Mouse (Mus musculus) intestine, embryonic 14.5 days (tissue): ENCODE results near the gene Mrps36. TPM values are rescaled to one million over a fixed set of nuclear protein-coding genes. Genes with fewer than 3 reads are reported as not detected.

Experiments
- ATAC-seq: fragments of 200-750 bp; cut with Nextera tagmentation; replicated peaks from 2 replicates; pipeline ENCODE4 v1.8.0; 2017; ENCODE audit warnings: low read depth, moderate number of reproducible peaks, moderate TSS enrichment, moderate library complexity; ENCODE audit not compliant: low FRiP score, low TSS enrichment
- DNase-seq: peaks from one replicate; pipeline ENCODE4 v3.0.0-alpha.2; 2018; ENCODE audit warnings: low spot score
- H3K27ac ChIP-seq: fragments of 300-500 bp; sonication (generic); 2 replicates; pipeline ENCODE4 v1.5.1; 2014; ENCODE audit warnings: low read depth, mild to moderate bottlenecking, control low read depth
- H3K27me3 ChIP-seq: fragments of 300-500 bp; sonication (generic); replicated peaks from 2 replicates; pipeline ENCODE4 v1.6.1; 2014; ENCODE audit warnings: low read length, control low read depth; ENCODE audit not compliant: control insufficient read depth, insufficient read depth
- H3K36me3 ChIP-seq: fragments of 300-500 bp; sonication (generic); 2 replicates; pipeline ENCODE4 v1.6.1; 2014; ENCODE audit warnings: low read length, control low read depth; ENCODE audit not compliant: control insufficient read depth, insufficient read depth
- H3K4me1 ChIP-seq: fragments of 300-500 bp; sonication (generic); replicated peaks from 2 replicates; pipeline ENCODE4 v1.6.1; 2014; ENCODE audit warnings: low read length, control low read depth, mixed read lengths; ENCODE audit not compliant: control insufficient read depth, insufficient read depth
- H3K4me2 ChIP-seq: fragments of 300-500 bp; sonication (generic); 2 replicates; pipeline ENCODE4 v1.6.1; 2014; ENCODE audit warnings: low read length
- H3K4me3 ChIP-seq: fragments of 300-500 bp; sonication (generic); 2 replicates; pipeline ENCODE4 v1.5.1; 2014; ENCODE audit warnings: low read depth, low read length, control low read depth, mixed read lengths
- H3K9ac ChIP-seq: fragments of 300-500 bp; sonication (generic); 2 replicates; pipeline ENCODE4 v1.6.1; 2014; ENCODE audit warnings: mild to moderate bottlenecking, low read length
- H3K9me3 ChIP-seq: fragments of 300-500 bp; sonication (generic); 2 replicates; pipeline ENCODE4 v1.6.1; 2016; ENCODE audit warnings: low read length, control low read depth; ENCODE audit not compliant: control insufficient read depth
- WGBS: fragments of 180-500 bp; shearing (Covaris S2); extraction: QIAGEN DNeasy Blood & Tissue Kit; methylation state at CpG from one replicate; pipeline ENCODE4 v1.1.7; 2014; 5-methylcytosine and 5-hydroxymethylcytosine counted together
- polyA plus RNA-seq: library from polyadenylated mRNA; unstranded; fragments of >200 nt; fragmentation: Nextera tagmentation; extraction: Ambion mirVana; gene quantifications from 2 replicates; pipeline ENCODE4 v1.2.1, GENCODE M21; 2014

Gene Mrps36
- polyA plus RNA-seq, 1 experiment from 2014 or later, result 219 TPM

DNA sequence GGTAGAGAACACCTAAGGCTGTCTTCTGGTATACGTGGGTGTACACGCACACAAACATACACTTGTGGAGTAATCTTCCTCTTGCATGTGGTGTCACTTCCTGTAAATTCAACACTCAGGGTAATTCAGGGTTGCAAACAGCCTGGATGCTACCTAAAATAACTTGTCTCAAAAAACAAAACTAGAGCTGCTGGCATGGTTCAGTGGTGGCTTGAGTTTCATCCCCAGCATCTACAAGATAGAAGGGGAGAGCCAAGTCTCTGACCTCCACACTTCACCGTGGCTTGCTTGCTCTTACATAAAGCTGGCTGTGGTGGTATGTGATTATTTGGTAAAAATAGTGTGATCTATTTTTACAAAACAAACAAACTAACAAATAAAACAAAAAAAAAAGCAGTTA lies 46.9 kb downstream of the Mrps36 start:
- Histone ChIP-seq H3K4me3 (no peak overlapping the region), H3K4me2 (no peak overlapping the region), H3K4me1 (no peaks in the 10 kb centered on the region), H3K9ac (no peak overlapping the region), H3K9me3 (no peaks in the 10 kb centered on the region), H3K27me3 (no peaks in the 10 kb centered on the region), H3K27ac (no peak overlapping the region), H3K36me3 (peaks cover 64% of the 10 kb centered on the region)
- no peak for ATAC-seq
- WGBS, result 91% methylated on average over 3 of the region's 3 CpGs
- DNase-seq, result no peak

DNA sequence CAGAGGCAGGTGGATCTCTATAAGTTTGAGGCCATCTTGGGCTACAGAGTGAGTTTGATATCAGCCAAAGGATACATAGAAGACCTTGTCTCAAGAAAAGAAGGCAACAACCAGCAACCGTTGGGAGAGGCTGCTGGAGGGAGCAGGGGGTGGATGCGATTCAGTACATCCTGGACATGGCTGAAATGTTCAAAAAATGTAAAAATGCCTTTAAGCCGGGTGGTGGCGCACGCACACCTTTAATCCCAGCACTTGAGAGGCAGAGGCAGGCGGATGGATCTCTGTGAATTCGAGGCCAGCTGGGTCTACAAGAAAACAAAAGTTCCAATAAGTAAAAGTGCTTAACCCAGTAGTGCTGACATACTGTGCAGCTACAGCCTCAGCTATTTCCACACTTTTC lies 56.9 kb downstream of the Mrps36 start:
- no peaks in the 10 kb centered on the region for H3K9me3 ChIP-seq
- no peak overlapping the region for H3K4me3 ChIP-seq
- no peak overlapping the region for H3K9ac ChIP-seq
- 68% methylated on average over 7 of the region's 7 CpGs for WGBS
- no peak for DNase-seq
- ATAC-seq, result no peak
- no peak overlapping the region for H3K4me2 ChIP-seq
- no peaks in the 10 kb centered on the region for H3K27me3 ChIP-seq
- H3K4me1 ChIP-seq, result no peaks in the 10 kb centered on the region
- no peaks in the 10 kb centered on the region; the same call in 1 of the 2 replicates for H3K36me3 ChIP-seq
- H3K27ac ChIP-seq, result no peak overlapping the region

Other genes with a start within 250 kb of the Mrps36 start
- gene Ocln, start 191.9 kb downstream of the Mrps36 start, polyA plus RNA-seq, result 71.7 and 74.6 TPM in 2 replicates
- 24.0 and 25.6 TPM in 2 replicates for gene Marveld2, start 127.7 kb downstream of the Mrps36 start, polyA plus RNA-seq
- gene Ak6, start 93.7 kb downstream of the Mrps36 start, polyA plus RNA-seq, result 287 TPM in 2 replicates
- 20.3 TPM in 2 replicates for gene Rad17, start 93.6 kb downstream of the Mrps36 start, polyA plus RNA-seq
- 9.6 and 14.2 TPM in 2 replicates for gene Taf9, start 93.1 kb downstream of the Mrps36 start, polyA plus RNA-seq
- gene Ccdc125, start 74.9 kb downstream of the Mrps36 start, polyA plus RNA-seq, result 9.3 and 10.1 TPM in 2 replicates
- gene Cdk7, start 13.7 kb downstream of the Mrps36 start, polyA plus RNA-seq, result 79.3 and 87.3 TPM in 2 replicates
- 35.7 and 39.0 TPM in 2 replicates for gene Cenph, start 31.2 kb upstream of the Mrps36 start, polyA plus RNA-seq
- gene Ccnb1, start 41.9 kb upstream of the Mrps36 start, polyA plus RNA-seq, result 242 and 267 TPM in 2 replicates
- 62.8 and 65.4 TPM in 2 replicates for gene Slc30a5, start 88.8 kb upstream of the Mrps36 start, polyA plus RNA-seq